Mouse (Mus musculus): Measurements from ENCODE around the gene Bloc1s2.

DNA sequence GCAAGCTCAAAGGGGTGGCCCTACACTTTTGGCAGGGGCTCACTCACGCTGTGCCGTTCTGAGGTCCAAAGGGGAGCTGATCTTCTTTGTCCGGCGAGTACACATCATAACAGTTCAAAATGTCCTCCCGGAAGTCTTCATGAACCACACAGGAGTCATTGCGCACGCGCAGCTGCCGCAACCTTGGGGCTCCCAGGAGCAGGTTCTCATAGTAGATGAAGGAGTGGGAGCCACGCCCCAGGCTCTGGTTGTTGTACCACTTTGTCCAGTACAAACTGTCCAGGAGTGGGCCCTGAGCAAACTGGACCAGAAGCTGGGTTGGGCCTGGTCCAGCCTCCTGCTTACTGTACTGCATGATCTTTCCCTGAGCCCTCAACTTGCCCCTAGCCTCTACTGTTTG lies 10.8 kb upstream of the Bloc1s2 start:
- TF ChIP-seq USF1 (IDR thresholded peaks at IDR 0.05; ENCODE audit: low read depth, low read length), result no peak
- no peak for TF ChIP-seq ZC3H11A (IDR thresholded peaks at IDR 0.05; ENCODE audit: low read depth, low read length)
- no peak for TF ChIP-seq GABPA (IDR thresholded peaks at IDR 0.05; ENCODE audit: insufficient replicate concordance, low read depth, low read length)
- no peak for TF ChIP-seq TBP (conservative IDR thresholded peaks at IDR 0.05; ENCODE audit: low read depth, low read length)
- no peak for TF ChIP-seq EP300 (IDR thresholded peaks at IDR 0.05; ENCODE audit: low read length)
- TF ChIP-seq RAD21 (IDR thresholded peaks at IDR 0.05; ENCODE audit: low read depth, low read length), result no peak
- TF ChIP-seq USF2 (conservative IDR thresholded peaks at IDR 0.05; ENCODE audit: low read depth, low read length), result no peak
- TF ChIP-seq CTCF (conservative IDR thresholded peaks at IDR 0.05 in 1 of 2, IDR thresholded peaks at IDR 0.05 in 1 of 2; ENCODE audit: low read depth in 2 of 2, low read length in 2 of 2), result no peak
- no peak for TF ChIP-seq IRF4 (IDR thresholded peaks at IDR 0.05; ENCODE audit: low read depth, low read length)
- TF ChIP-seq ZMIZ1 (IDR thresholded peaks at IDR 0.05; ENCODE audit: low read depth, low read length), result no peak
